Mouse (Mus musculus): Measurements from ENCODE around the gene Trim30d. TPM values are rescaled to one million over a fixed set of nuclear protein-coding genes. Genes with fewer than 3 reads are reported as not detected.

The Trim30d gene
- total RNA-seq (2023), result 6.3 TPM

DNA sequence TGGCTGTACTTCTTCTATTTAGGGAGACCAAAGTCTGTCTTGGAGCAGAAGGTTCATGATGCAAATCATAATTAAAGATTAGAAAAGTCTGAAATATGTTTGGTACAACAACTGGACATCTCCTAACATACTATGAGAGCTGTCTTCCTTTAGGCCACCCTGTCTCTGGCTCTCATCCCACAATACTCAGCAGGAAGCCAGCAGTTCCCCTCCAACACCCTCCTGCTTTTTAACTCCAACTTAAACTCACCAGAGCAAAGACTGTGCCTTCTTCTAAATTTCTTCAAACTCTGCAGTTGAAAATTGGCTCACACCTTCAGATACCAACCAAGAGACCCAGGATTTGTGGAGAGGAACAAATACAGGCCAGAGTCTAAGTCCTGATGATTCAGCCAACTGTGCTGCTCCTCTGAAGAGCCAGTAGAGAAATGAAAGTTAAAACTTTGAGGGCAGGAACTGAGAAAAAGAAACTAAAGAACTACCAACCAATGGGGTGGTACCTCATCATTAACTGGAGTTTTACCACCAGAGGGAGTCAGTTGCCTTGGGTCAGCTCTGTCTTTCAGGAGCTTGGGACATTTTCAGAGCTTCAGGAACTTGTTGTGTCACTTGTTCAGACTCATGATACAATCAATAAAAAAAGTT lies at the start of gene Trim30d:
Gene Trim30d, minus strand, starts transcription at position 429 of the 645 bp plus-strand sequence.

DNA sequence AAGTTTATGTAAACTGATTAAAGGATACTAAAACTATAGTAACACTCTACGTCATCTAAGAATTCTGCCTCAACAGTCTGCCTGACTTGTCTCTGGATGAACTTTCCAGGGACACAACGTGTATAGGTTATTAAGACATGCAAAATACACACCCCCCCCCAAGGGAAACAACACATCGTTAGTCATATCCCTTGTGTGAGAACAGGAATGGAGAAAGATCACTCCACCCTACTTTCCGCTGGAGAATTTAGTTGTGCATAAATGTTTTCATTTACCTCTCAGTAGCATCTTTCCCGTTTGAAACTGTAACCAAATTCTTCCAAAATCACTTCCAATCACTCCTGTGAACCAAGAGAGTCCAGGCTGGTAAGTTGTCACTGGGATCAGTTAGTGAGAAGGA lies 42.2 kb upstream of the Trim30d start, which contains the start of gene Olfr651:
Gene Olfr651, plus strand, starts transcription at position 301 of the 400 bp plus-strand sequence.

DNA sequence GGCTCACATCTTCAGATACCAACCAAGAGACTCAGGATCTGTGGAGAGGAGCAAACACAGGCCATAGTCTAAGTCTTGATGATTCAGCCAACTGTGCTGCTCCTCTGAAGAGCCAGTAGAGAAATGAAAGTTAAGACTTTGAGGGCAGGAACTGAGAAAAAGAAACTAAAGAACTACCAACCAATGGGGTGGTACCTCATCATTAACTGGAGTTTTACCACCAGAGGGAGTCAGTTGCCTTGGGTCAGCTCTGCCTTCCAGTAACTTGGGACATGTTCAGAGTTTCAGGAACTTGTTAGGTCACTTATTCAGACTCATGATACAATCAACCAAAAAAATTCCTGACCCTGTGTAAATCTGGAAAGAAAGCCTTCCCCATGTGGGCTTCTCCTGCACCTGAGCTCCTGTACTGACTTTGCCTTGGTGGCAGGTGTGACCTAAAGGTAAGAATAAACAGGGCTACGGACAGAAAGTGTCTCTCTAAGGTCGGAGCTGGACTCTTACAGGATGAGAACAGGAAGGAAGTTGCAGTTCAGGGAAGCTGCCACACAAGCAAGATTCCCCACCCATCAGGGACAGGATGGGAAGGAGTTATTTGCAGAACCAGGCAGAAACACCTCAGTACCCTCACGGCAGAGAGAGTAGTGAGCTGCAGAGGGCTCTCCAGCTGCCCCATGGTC lies 42.4 kb downstream of the Trim30d start, which contains the start of gene Trim30a:
Gene Trim30a, minus strand, starts transcription at position 129 of the 680 bp plus-strand sequence.

Other genes starting within 250 kb of the Trim30d start
- 22.3 TPM for gene Trim5, start 219.8 kb downstream of the Trim30d start, total RNA-seq (2023)
- 99.6 TPM for gene Trim12a, start 192.4 kb downstream of the Trim30d start, total RNA-seq (2023)
- 0.68 TPM for gene Trim34b, start 178.4 kb downstream of the Trim30d start, total RNA-seq (2023)
- 37.2 TPM for gene Trim12c, start 154.5 kb downstream of the Trim30d start, total RNA-seq (2023)
- gene Trim30b, start 138.0 kb downstream of the Trim30d start, total RNA-seq (2023), result 1.8 TPM
- 0.77 TPM for gene Trim30c, start 107.0 kb downstream of the Trim30d start, total RNA-seq (2023)
- gene Trim30a, start 42.7 kb downstream of the Trim30d start, total RNA-seq (2023), result 58.6 TPM
- gene Olfr651, start 42.3 kb upstream of the Trim30d start, total RNA-seq (2023), result not detected
- gene Olfr652, start 53.1 kb upstream of the Trim30d start, total RNA-seq (2023), result not detected
- gene Olfr653, start 69.5 kb upstream of the Trim30d start, total RNA-seq (2023), result not detected
- gene Olfr654, start 79.2 kb upstream of the Trim30d start, total RNA-seq (2023), result not detected
- not detected for gene Olfr655, start 93.9 kb upstream of the Trim30d start, total RNA-seq (2023)
- gene Olfr656, start 106.1 kb upstream of the Trim30d start, total RNA-seq (2023), result not detected
- not detected for gene Olfr657, start 116.9 kb upstream of the Trim30d start, total RNA-seq (2023)
- gene Olfr658, start 139.5 kb upstream of the Trim30d start, total RNA-seq (2023), result not detected
- not detected for gene Olfr659, start 158.9 kb upstream of the Trim30d start, total RNA-seq (2023)
- gene Olfr661, start 178.7 kb upstream of the Trim30d start, total RNA-seq (2023), result not detected

Measured in CD4-positive naive resting alpha-beta T cell, adult 57 days (primary cell).